Mouse (Mus musculus) lung, adult 2 months (tissue): Measurements from ENCODE around the gene Myt1.

Experiments used
- CTCF ChIP-seq: fragments of 200-500 bp; IDR thresholded peaks from 2 replicates; pipeline ENCODE4 v1.5.1; 2011; ENCODE audit warnings: mild to moderate bottlenecking, low read length, control low read depth; ENCODE audit not compliant: insufficient read depth
- POLR2A ChIP-seq: fragments of 200-500 bp; IDR thresholded peaks from 2 replicates; pipeline ENCODE4 v1.6.1; 2011; ENCODE audit warnings: low read depth, mild to moderate bottlenecking, control low read depth, low read length, borderline replicate concordance; ENCODE audit errors: extremely low read depth

- no peak for TF ChIP-seq CTCF
- TF ChIP-seq POLR2A, result no peak
These were observed 47.8 kb upstream of the Myt1 start for GRCm38 (mm10) chr2:181715382-181715781.
